Mouse (Mus musculus) limb, embryonic 13.5 days (tissue): Measurements from ENCODE around the gene Sult1d1. TPM values are rescaled to one million over a fixed set of nuclear protein-coding genes. Genes with fewer than 3 reads are reported as not detected.
"Not testable (repeated sequence)": the region's sequence is repeated elsewhere in the genome, so short reads cannot be mapped to it uniquely, and the experiment has no call there.

ENCODE experiments used
- ATAC-seq: fragments of 200-750 bp; cut with Nextera tagmentation; 2 replicates; pipeline ENCODE4 v1.8.0; 2017; ENCODE audit warnings: low read depth, moderate number of reproducible peaks, moderate TSS enrichment; ENCODE audit not compliant: low FRiP score
- H3K27ac ChIP-seq: fragments of 300-500 bp; sonication (generic); 2 replicates; pipeline ENCODE4 v1.5.1; 2015; ENCODE audit warnings: inconsistent platforms, mild to moderate bottlenecking, moderate library complexity
- H3K27me3 ChIP-seq: fragments of 300-500 bp; sonication (generic); 2 replicates; pipeline ENCODE4 v1.6.1; 2015; ENCODE audit warnings: mild to moderate bottlenecking, inconsistent platforms
- H3K36me3 ChIP-seq: fragments of 300-500 bp; sonication (generic); 2 replicates; pipeline ENCODE4 v1.6.1; 2015; ENCODE audit warnings: inconsistent platforms, mild to moderate bottlenecking, moderate library complexity
- H3K4me1 ChIP-seq: fragments of 300-500 bp; sonication (generic); 2 replicates; pipeline ENCODE4 v1.6.1; 2015; ENCODE audit warnings: inconsistent platforms
- H3K4me2 ChIP-seq: fragments of 300-500 bp; sonication (generic); replicated peaks from 2 replicates; pipeline ENCODE4 v1.6.1; 2015; ENCODE audit warnings: inconsistent platforms, mild to moderate bottlenecking, moderate library complexity
- H3K4me3 ChIP-seq: fragments of 300-500 bp; sonication (generic); 2 replicates; pipeline ENCODE4 v1.5.1; 2015; ENCODE audit warnings: moderate library complexity, mild to moderate bottlenecking, inconsistent platforms
- H3K9ac ChIP-seq: fragments of 300-500 bp; sonication (generic); 2 replicates; pipeline ENCODE4 v1.6.1; 2015; ENCODE audit warnings: mild to moderate bottlenecking, inconsistent platforms
- H3K9me3 ChIP-seq: fragments of 300-500 bp; sonication (generic); 2 replicates; pipeline ENCODE4 v1.6.1; 2016; ENCODE audit warnings: inconsistent platforms
- WGBS: fragments of 180-500 bp; shearing (Covaris S2); methylation state at CpG from one replicate; pipeline ENCODE4 v1.1.7; 2015; 5-methylcytosine and 5-hydroxymethylcytosine counted together
- microRNA-seq: library from miRNA; unstranded; fragments of <30 nt; microRNA quantifications from one replicate; pipeline ENCODE4, GENCODE M21; 2016
- polyA plus RNA-seq: library from polyadenylated mRNA; unstranded; fragments of >200 nt; fragmentation: Nextera tagmentation; extraction: Ambion mirVana; gene quantifications from 2 replicates; pipeline ENCODE4 v1.2.1, GENCODE M21; 2015

Gene Sult1d1
- polyA plus RNA-seq, 1 experiment from 2014 or later: not detected

- Histone ChIP-seq H3K4me1 (no peaks in the 10 kb centered on the region), H3K27me3 (no peaks in the 10 kb centered on the region), H3K9me3 (no peaks in the 10 kb centered on the region), H3K4me3 (no peak overlapping the region), H3K4me2 (no peak overlapping the region), H3K9ac (no peak overlapping the region), H3K36me3 (no peaks in the 10 kb centered on the region), H3K27ac (no peak overlapping the region)
- ATAC-seq: no peak
- WGBS: 80% methylated on average over 4 of the region's 4 CpGs
These were observed 6.3 kb downstream of the Sult1d1 start for GRCm38 (mm10) chr5:87562526-87562925.

- 74% methylated on average over 5 of the region's 5 CpGs for WGBS
- no peaks in the 10 kb centered on the region for H3K9me3 ChIP-seq
- H3K4me2 ChIP-seq: no peak overlapping the region
- H3K4me3 ChIP-seq: no peak overlapping the region
- H3K4me1 ChIP-seq: no peaks in the 10 kb centered on the region
- H3K9ac ChIP-seq: no peak overlapping the region
- H3K36me3 ChIP-seq: no peaks in the 10 kb centered on the region
- H3K27me3 ChIP-seq: no peaks in the 10 kb centered on the region
- ATAC-seq: no peak
- H3K27ac ChIP-seq: no peak overlapping the region
These were observed 8.7 kb downstream of the Sult1d1 start for GRCm38 (mm10) chr5:87560145-87560544.

DNA sequence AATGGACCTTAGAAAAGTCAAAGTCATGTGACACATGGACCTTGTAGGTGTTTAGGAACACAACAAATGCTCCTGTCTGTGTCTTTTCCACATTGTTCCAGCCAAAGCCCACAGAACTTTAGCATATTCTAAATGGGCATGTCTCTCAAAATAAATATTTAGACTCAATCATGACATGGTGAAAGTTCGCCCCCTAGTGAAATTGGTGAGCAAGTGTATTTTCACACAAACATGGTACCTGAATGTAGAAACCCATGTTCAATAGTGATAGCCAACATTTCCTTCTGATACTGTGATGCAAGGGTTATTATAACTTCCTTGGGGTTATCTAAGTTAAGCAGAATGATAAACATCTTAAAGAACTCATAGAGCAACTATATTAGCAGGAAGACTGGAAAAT, 17.9 kb downstream of the Sult1d1 start:
- no peak for ATAC-seq
- Histone ChIP-seq H3K4me3 (no peak overlapping the region), H3K9me3 (no peaks in the 10 kb centered on the region), H3K9ac (no peak overlapping the region), H3K27ac (no peak overlapping the region), H3K27me3 (no peaks in the 10 kb centered on the region), H3K36me3 (no peaks in the 10 kb centered on the region), H3K4me1 (no peaks in the 10 kb centered on the region), H3K4me2 (no peak overlapping the region)
- 40% methylated on average over 1 of the region's 1 CpGs for WGBS

DNA sequence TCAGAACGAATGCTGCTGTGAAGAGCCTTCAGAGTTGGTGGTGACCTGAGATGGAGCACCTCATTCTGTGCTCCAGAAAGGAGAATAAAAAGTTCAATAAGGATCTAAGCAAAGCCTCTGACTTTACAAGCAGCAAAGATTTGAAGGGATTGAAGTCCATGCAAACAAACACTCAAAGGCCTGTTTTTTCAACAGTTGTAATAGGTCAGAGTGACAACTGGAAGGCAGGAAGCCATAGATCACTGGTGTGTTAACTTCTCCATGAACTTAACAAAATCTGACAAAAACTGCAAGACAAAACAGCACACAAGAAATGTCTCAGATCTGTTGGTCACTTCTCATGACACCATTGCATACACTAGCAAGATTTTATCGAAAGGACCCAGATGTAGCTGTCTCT, 30.7 kb downstream of the Sult1d1 start, which contains the start of gene Sult1b1:
Gene Sult1b1, minus strand, starts transcription at position 85 of the 400 bp plus-strand sequence.
- no peak within 1 kb of the TSS for H3K4me2 ChIP-seq
- no peak within 1 kb of the TSS for H3K4me3 ChIP-seq
- no peaks in the 10 kb centered on the region for H3K4me1 ChIP-seq
- no peaks in the 10 kb centered on the region for H3K36me3 ChIP-seq
- no peak within 1 kb of the TSS for H3K9ac ChIP-seq
- no peaks in the 10 kb centered on the region for H3K27me3 ChIP-seq
- WGBS: 88% methylated on average over 2 of the region's 2 CpGs
- no peak within 1 kb of the TSS for H3K27ac ChIP-seq
- no peak for ATAC-seq
- H3K9me3 ChIP-seq: no peaks in the 10 kb centered on the region

GRCm38 (mm10) chr5:87535994-87536644, 32.7 kb downstream of the Sult1d1 start:
- Histone ChIP-seq H3K4me2 (no peak overlapping the region), H3K36me3 (no peaks in the 10 kb centered on the region), H3K4me3 (no peak overlapping the region), H3K27me3 (no peaks in the 10 kb centered on the region), H3K4me1 (no peaks in the 10 kb centered on the region), H3K9ac (no peak overlapping the region), H3K9me3 (no peaks in the 10 kb centered on the region), H3K27ac (no peak overlapping the region)
- ATAC-seq: no peak
- 76% methylated on average over 4 of the region's 4 CpGs for WGBS

DNA sequence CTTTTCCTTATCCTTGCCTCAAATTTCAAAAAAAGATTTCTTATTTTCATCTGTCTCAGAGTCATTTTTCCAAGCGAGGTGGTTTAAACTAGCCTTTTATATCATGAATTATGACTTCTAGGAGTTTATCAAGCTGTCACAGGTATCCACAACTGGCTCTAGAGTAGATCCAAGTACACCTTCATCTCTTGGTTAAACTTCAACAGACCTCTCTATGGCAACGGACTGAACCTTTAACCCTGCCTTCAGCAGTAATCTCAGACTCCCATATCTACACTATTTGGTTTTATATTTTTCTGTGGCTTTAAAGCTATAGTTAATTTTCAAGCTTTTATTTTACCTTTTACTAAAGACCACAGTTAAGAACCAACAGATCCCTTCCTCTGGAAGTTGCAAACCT, 36.5 kb downstream of the Sult1d1 start:
- H3K27ac ChIP-seq: no peak overlapping the region
- no peak overlapping the region for H3K4me3 ChIP-seq
- 66% methylated on average over 2 of the region's 2 CpGs for WGBS
- H3K4me2 ChIP-seq: no peak overlapping the region
- ATAC-seq: no peak
- H3K9ac ChIP-seq: no peak overlapping the region
- H3K36me3 ChIP-seq: no peaks in the 10 kb centered on the region
- no peaks in the 10 kb centered on the region for H3K27me3 ChIP-seq
- no peaks in the 10 kb centered on the region for H3K4me1 ChIP-seq
- H3K9me3 ChIP-seq: no peaks in the 10 kb centered on the region

DNA sequence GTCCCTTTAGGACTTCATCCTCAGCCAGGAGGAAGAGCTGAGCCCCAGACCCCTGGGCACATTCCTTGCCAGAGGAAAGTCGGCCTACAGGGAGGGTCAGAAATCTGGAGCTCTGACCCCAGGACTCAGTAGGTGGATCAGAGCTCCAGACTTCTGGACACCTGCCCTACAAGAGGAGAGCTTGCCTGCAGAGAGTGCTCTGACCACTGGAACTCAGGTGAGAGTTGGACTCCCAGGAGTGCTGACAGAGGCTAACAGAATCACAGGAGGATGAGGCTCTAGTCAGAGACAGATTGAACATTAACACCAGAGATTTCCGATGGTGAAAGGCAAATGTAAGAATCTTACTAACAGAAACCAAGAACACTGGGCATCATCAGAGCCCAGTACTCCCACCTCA, 45.3 kb downstream of the Sult1d1 start:
- not testable (repeated sequence) for H3K27me3 ChIP-seq, ATAC-seq, H3K9ac ChIP-seq, H3K4me2 ChIP-seq, H3K9me3 ChIP-seq, H3K4me3 ChIP-seq, H3K36me3 ChIP-seq, H3K4me1 ChIP-seq, H3K27ac ChIP-seq
- WGBS: 87% methylated on average over 2 of the region's 2 CpGs

- ATAC-seq: no peak
- no peak overlapping the region for H3K9ac ChIP-seq
- no peaks in the 10 kb centered on the region for H3K9me3 ChIP-seq
- no peaks in the 10 kb centered on the region for H3K4me1 ChIP-seq
- H3K27me3 ChIP-seq: no peaks in the 10 kb centered on the region
- H3K4me2 ChIP-seq: no peak overlapping the region
- 68% methylated on average over 4 of the region's 4 CpGs for WGBS
- H3K36me3 ChIP-seq: no peaks in the 10 kb centered on the region
- no peak overlapping the region for H3K27ac ChIP-seq
- H3K4me3 ChIP-seq: no peak overlapping the region
These were observed 62.9 kb downstream of the Sult1d1 start for GRCm38 (mm10) chr5:87505776-87506458.

Small RNAs within 50 kb of the gene (microRNA-seq; reads per million reads assigned to microRNA genes)
- gene Mir3969: not detected

Other genes with a start within 250 kb of the Sult1d1 start
- not detected in 2 replicates for gene Ugt2a3, start 231.8 kb downstream of the Sult1d1 start, polyA plus RNA-seq
- gene Ugt2b38, start 144.8 kb downstream of the Sult1d1 start, polyA plus RNA-seq: not detected in 2 replicates
- not detected in 2 replicates for gene Ugt2a2, start 86.8 kb downstream of the Sult1d1 start, polyA plus RNA-seq
- not detected in 2 replicates for gene Gm43638, start 82.2 kb downstream of the Sult1d1 start, polyA plus RNA-seq
- gene Ugt2a1, start 78.2 kb downstream of the Sult1d1 start, polyA plus RNA-seq: not detected in 2 replicates
- not detected in 2 replicates for gene Sult1b1, start 30.8 kb downstream of the Sult1d1 start, polyA plus RNA-seq
- 0.11 TPM in 1 of 2 replicates, not detected in the other for gene Sult1e1, start 22.6 kb upstream of the Sult1d1 start, polyA plus RNA-seq
- gene Csn1s1, start 97.2 kb upstream of the Sult1d1 start, polyA plus RNA-seq: not detected in 2 replicates
- not detected in 2 replicates for gene Csn2, start 130.6 kb upstream of the Sult1d1 start, polyA plus RNA-seq
- not detected in 2 replicates for gene Csn1s2a, start 205.5 kb upstream of the Sult1d1 start, polyA plus RNA-seq
- gene Csn1s2b, start 239.1 kb upstream of the Sult1d1 start, polyA plus RNA-seq: not detected in 2 replicates